Mouse (Mus musculus) naive thymus-derived CD4-positive, alpha-beta T cell, adult 2 months (primary cell): ENCODE data around the gene Vps50.
"Not testable (repeated sequence)": the region's sequence is repeated elsewhere in the genome, so short reads cannot be mapped to it uniquely, and the experiment has no call there.

ENCODE experiments used
- DNase-seq: peaks from one replicate; pipeline ENCODE4 v3.0.0-alpha.2; 2011; ENCODE audit warnings: low read depth

The Vps50 gene

DNA sequence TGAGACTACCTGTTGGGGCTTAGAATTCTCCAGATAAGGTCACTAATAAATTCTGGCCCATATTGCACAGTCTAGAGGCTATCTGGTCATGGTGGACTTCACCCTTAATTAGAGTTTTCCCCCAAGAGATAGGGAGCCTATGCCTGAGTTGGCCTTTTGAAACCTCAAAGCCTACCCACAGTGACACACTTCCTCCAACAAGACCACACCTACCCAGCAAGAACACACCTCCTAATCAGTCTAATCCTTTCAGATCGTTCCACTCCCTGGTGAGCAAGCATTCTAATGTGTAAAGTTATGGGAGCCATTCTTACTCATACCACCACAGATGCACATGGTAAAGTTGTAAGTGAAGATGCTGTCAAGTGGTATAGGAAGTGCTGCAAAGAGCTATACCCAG is 37.9 kb downstream of the Vps50 start:
- no peak for DNase-seq

DNA sequence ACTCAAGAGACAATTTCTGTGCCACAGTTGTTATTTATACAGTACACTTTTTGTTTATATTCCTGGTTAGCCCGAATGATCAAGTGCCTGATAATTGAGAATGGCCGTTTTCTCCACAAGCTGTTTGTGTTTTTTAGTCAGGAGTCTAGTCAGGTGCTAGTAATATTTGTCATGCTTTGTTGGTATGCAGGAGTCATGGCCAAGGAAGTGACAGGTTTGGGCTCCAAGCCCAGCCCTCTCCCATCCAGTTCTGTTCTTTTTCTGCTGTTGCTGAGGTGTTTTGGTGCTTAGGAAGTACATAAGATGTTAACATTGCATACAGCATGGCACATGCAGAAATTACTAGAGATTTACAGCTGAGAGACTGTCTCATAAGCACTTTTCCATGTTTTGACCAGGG is 41.3 kb downstream of the Vps50 start:
- no peak for DNase-seq

DNA sequence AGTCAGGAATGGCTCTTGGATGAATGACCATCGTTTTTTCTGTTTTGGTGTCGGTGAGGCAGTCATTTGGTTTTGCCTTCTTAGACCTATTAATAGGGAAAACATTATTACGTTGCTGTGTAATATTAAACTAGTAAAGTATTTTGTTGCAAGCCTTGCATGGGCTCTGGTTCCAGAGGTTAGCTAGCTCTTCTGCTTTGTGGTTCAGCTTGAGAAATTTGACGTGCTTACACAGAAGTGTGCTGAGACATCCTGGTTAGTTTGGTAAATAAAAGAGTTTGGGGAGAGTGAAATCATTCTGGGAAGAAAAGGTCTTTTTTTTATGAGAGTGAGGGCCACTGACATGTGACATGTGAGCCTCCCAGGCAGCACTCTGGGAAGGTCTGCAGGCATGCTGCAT is 45.7 kb downstream of the Vps50 start:
- DNase-seq = no peak

DNA sequence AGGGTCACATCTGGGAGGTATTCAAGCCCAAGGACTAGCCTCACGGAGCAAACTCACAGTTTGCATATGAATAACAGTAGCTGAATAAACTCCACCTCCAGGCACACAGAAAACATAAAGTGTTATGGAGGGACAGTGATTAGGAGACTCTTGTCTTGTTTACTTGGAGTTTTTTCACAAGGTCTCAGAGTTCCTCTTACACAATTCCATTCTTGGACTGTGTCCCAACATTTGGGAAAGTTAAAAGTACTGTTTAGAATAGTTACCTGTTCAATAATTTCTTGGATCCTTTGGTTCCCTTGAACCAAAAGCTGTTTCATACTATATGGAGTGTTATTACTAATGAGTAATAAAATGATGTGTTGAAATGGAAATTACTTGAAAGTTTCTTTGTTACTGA is 46.8 kb downstream of the Vps50 start:
- no peak for DNase-seq

DNA sequence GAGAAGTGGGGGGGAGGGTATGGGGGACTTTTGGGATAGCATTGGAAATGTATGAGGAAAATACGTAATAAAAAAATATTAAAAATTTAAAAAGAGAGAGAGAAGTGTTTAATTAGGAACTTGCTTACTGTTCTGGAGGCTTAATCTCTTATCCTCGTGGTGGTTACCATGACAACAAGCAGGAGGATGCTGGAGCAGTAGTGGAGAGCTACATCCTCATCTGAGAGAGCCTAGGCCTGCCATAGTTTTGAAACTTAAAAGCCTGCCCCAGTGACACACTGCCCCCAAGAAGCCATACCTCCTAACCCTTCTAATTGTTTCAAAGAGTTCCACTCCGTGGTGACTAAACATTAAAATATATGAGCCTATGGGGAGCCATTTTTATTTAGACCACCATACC is 50.8 kb downstream of the Vps50 start:
- no peak for DNase-seq

DNA sequence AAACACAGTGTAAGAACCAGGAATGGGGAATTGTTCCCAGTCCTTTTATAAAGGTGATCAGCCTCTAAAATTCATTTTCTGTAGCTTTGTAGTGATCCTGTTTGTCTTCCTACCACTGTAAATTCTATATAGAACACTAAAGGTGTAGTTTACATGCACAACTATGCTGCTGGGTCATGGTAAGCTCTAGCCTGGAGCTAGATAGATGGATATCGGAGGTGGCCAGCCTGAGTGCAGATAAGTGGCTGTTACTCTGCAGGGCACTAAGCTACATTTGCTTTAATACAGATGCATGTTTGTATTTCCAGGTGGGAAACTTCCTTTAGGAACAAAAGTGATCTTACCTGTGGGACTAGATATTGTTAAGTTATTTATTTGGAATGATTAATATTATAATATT is 51.8 kb downstream of the Vps50 start:
- no peak for DNase-seq

DNA sequence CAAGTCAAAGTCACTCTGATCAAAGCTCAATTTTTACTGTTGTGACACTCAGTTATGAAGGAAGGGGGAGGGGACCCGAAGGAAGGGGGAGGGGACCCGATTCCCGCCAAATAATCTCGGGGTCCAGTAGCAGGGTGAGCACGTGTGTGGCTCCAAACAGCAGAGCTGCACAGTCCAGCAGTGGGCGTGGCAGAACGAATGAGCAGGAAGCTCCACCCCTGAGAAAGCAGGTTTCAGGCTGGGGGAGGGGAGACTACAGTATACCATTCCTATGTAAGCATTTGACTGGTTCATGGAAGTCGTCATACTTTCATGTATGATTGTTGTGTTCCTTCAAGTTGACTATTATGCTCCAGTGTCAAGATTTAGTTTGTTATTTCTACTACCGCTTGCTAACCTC is 54.5 kb downstream of the Vps50 start:
- DNase-seq = not testable (repeated sequence)

DNA sequence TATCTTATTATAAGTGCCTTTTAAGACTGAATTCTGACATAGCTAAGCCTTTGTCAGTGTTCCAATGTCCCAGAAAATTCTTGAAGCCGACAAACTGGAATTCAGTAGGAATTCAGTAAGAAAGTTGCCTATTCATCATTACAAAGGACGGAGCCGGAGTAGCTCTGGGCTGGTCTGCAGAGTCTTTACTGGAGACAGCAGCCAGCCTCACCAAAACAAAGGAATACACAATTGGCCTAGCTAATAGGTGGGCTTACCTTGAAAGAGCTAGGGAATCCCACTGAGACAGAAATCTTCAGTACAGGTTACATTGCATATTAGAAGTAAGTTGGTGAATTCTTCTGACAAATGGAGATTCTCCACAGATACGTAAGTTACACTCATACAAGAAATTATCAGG is 59.0 kb downstream of the Vps50 start:
- no peak for DNase-seq

DNA sequence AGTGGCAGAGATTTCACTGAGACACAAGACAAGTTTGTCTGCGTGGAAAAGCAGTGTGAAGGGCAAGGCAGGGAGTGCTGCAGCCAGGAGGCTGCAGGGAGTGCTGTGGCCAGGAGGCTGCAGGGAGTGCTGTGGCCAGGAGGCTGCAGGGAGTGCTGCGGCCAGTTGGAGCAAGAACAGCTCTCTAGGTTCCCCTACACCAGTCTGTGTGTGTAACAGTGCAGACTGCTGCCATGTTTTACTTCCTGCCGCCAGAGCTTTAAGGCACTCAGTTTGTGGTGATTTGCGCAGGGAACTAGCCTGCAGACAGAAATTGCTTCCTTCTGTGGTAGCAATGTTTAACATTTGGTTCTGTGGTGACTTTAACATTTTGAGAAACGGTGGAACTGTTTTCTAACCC is 61.8 kb downstream of the Vps50 start:
- no peak for DNase-seq

DNA sequence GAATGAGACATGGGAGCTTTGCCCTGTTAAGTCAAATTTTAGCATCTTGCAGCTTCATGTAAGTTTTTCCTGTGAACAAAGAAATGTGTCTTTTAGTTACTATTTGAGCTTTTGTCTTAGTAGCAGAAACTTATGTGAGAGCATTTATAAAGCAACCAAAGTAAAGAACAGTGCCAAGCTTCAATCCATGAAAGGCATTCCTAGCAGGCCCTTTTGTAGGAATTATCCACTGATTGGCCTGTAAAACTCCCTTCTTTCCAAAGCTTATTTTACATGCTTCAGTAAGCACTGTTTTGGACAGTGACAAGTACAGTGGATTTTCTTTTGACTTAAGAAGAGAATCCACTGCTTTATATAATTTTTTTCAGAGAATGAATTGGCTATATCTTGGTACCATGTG is 64.1 kb downstream of the Vps50 start:
- DNase-seq = no peak

DNA sequence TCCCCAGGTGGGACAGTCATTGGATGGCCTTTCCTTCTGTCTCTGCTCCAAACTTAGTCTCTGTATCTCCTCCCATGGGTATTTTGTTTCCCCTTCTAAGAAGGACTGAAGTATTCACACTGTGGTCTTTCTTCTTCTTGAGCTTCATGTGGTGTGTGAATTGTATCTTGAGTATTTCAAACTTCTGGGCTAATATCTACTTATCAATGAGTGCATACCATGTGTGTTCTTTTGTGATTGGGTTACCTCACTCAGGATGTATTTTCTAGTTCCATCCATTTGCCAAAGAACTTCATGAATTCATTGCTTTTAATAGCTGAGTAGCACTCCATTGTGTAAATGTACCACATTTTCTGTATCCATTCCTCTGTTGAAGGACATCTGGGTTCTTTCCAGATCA is 65.9 kb downstream of the Vps50 start:
- not testable (repeated sequence) for DNase-seq

DNA sequence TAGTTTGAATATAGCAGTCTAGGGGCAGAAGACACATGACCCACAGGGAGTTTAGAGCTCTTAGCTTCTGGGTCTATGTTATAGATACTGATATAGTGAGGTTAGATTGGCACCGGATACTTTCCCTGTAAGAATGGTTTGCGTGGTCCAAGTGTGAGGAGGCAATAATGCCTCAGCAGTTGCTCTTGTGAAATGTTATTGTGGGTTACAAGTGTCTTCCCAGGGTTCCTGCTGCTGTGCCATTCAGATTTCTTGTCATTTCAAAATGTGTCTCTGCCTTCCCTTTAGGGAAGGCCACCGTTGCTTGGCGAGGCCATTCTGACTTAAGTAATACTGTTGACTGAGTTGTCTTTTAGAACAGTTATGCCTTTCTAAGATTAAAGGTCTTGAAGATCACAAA is 66.8 kb downstream of the Vps50 start:
- DNase-seq = no peak

DNA sequence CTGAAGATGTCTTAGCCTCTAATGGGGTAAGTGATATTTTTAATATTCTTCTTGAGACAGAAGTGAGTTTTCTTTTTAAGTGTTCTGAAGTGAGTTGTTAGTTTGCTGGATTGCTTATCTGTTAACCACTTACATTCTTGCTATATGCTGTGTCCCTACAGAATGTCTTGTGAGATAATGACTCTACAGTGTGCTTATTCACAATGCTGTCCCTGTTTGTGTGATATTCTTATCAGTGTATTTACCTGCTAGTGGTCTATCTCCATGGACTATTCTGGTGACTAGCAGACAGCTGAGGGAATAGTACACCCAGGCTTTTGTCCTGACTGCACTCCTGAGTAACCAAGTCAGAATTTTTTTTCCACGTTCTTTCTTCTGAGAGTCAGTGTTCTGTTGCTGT is 67.5 kb downstream of the Vps50 start:
- DNase-seq = no peak

DNA sequence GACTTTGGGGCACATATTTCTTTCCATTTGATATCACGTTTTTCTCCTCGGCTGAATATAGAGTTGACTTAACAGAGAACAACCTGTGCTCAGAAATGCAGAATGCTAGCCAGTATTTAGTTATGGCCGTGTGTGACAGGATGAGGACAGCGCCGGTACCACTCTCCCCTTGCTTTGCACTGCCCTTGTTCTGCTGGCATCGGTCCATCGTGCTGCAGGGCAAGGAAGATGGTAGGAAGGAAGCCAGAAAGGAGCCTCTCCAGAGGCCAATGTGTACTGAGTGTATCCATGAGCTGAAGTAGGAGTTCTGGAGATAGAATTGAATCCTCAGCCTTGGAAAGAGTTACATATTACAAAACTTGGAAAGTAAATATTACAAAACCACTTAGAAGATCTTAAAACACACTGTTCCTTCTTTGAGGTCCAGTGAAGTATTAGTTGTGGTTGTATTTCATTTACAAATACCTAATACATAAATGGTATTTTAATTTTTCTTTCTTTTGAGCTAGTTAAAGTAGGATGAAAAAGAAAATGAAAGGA is 69.0 kb downstream of the Vps50 start:
- no peak for DNase-seq

DNA sequence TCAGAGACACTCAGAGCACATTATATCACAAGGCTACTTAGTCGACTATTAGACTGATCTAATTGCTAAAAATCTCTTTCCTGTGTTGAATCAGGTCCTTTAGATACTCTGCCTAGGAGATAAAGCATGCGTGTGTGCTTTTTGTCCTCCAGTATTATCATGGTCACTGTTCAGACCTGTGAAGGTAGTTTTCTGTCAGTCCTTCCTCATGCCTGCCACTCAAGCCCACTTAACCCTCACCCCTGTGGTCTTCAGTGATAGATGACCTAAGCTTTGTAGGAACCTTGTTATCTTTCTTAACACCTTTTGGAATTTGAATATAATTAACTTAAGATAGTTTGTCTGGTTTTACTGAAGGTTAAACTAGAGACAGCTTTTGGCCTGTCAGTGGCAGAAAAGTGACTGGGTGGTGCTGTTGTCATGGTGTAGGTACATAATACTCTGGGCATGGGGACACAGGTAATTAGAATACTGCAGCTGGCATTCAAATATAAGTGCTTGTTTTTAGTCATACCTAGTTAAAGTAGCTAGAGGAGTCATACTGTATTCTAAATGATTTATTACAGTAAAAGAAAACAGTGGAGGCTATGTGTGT is 74.1 kb downstream of the Vps50 start:
- DNase-seq = no peak

DNA sequence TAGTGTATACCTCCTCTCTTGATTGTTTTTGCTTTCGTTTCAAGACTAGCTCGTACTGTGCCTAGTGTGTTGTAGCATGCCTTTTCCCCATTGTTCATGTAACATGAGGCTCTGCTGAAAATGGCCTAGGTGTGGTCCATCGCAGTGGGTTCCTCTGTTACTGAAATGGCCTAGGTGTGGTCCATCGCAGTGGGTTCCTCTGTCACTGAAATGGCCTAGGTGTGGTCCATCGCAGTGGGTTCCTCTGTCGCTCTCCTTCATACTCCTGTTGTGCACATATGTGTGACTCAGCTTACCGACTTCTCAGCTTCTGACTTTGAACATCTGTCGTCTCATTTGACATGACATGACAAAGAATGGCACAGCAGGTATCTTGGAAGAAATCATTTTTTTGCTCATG is 75.6 kb downstream of the Vps50 start:
- no peak for DNase-seq

DNA sequence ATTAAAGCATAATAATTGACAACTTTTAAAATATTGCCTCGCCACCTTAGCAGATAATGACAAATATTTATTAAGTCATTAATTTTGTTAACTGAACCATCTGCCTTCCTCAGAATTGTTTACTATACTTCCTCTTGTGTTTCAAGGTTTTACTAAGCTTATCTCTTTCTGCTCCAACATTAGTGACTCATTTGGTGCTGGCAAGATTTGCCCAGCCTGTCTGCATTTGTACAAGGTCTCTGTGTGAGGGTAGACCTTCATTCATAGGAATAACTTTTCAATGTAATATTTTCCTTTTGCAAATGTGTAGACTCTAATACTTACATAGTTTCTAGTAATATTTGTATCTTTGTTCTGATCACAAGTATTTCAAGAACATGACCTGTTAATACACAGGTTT is 87.2 kb downstream of the Vps50 start:
- DNase-seq = no peak

DNA sequence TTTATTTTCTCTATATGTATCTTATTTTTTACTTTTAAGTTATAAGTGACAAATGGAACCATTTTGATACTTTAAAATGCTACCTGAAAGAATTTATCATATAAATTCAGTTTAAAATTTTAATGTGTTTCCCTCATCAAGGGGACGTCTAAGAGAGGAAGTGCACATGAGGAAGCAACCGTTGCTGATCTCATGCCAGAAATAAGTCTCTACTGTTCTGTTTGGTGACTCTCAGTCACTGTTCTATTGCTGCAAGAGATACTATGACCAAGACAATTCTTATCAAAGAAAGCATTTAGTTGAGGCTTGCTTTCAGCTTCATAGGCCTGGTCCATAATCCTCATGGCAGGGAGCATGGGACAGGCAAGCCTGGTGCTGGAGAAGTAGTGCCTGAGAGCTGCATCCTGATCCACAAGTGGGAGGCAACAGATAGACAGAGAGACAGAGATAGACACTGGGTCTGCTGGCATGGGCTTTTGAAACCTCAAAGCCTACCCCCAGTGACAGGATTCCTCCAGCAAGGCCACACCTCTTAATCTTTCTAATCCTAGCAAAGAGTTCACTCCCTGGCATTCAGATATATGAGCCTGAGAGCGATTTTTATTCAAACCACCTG is 92.2 kb downstream of the Vps50 start:
- DNase-seq = no peak

DNA sequence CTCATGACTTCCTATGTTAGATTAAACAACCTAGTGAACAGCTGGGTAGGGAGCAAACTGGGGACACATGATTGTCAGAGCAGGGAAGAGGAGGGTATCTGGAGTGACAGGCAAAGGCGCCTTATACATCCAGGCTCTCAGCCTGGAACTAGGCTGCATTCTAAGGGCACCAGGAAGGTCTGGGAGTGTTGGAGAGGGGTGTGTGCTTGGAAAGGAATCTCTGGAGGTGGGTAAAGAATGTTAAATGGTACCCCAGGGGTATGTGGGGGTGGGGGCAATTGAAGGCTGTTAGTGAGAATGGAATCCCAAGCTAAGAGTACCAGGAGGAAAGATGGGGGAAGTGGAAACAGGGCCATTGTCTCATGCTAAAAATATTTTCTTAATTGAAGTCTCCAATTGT is 96.1 kb downstream of the Vps50 start:
- no peak for DNase-seq

DNA sequence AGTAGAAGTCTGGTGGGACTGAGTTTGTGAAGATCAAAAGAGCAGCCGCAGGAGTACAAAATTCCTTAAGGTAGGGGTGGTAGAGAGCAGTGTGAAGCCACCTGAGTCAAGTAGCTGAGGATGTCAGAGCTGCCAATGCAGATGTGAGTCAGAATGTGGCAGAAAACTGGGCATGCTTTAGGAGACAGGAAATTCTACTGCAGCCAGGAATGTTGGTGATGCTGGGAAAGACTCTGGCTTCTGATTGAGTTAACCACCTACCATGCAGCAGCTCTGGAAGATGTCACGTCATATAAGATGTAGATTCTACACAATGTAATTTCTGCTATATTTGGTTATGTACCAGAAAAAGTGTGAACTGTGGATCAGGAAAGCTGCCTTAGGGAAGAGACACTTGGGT is 114.6 kb downstream of the Vps50 start:
- DNase-seq = no peak

DNA sequence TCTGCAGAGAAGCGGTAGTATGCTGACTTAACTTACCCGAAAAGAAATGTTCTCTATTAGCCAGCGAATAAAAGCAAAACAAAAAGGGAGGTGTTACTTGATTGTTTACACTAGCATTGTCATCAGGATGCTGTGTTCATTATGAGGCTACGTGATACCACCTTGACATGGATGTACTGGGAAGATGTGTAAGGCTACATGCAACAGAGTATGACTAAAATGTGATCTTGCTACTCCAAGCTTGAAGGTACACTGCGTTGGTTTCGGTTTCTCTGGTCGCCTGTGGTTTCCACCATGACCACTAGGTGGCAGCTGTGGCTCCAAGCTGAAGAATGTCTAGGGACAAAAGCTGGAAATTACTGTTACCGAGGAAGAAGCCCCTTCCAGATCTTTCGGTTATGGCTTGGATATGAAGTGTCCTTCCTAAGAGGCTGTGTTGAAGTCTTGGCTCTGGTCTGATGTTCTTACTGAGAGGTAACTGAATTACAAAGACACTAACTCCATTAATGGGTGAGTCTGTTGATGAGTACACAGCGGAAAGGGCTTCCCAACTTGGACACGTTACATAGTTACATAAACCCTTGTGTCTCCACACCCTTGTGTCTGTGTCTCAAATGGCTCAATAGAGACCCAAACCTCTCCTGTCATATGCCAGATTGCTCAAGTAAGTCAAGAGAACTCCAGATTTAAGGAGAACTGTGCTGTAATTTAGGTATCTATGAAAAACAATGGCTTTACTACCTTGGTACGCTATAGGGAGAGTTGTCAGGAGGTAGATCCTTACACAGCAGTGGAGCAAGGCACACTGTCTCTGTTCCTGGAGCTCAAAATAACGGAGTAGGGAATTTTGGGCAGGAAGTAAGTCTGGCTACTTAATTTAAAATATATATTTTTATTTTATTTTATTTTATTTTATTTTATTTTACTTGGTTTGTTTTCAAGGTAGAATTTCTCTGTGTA is 122.5 kb downstream of the Vps50 start:
- peak; percentile 34 for DNase-seq
